Mouse (Mus musculus) forebrain, embryonic 13.5 days (tissue): ENCODE data around the gene Fam71f2. TPM values are rescaled to one million over a fixed set of nuclear protein-coding genes. Genes with fewer than 3 reads are reported as not detected.

Experiments
- ATAC-seq: fragments of 200-750 bp; cut with Nextera tagmentation; 2 replicates; pipeline ENCODE4 v1.8.0; 2017
- H3K27ac ChIP-seq: fragments of 300-500 bp; sonication (generic); 2 replicates; pipeline ENCODE4 v1.5.1; 2015; ENCODE audit warnings: inconsistent platforms, mild to moderate bottlenecking, moderate library complexity
- H3K27me3 ChIP-seq: fragments of 300-500 bp; sonication (generic); 2 replicates; pipeline ENCODE4 v1.6.1; 2015; ENCODE audit warnings: mild to moderate bottlenecking, inconsistent platforms
- H3K36me3 ChIP-seq: fragments of 300-500 bp; sonication (generic); 2 replicates; pipeline ENCODE4 v1.6.1; 2015; ENCODE audit warnings: mild to moderate bottlenecking, inconsistent platforms; ENCODE audit not compliant: poor library complexity, severe bottlenecking
- H3K4me1 ChIP-seq: fragments of 300-500 bp; sonication (generic); 2 replicates; pipeline ENCODE4 v1.6.1; 2015; ENCODE audit warnings: inconsistent platforms
- H3K4me2 ChIP-seq: fragments of 300-500 bp; sonication (generic); 2 replicates; pipeline ENCODE4 v1.6.1; 2015; ENCODE audit warnings: inconsistent platforms, mild to moderate bottlenecking, moderate library complexity
- H3K4me3 ChIP-seq: fragments of 300-500 bp; sonication (generic); 2 replicates; pipeline ENCODE4 v1.5.1; 2015; ENCODE audit warnings: mild to moderate bottlenecking, inconsistent platforms
- H3K9ac ChIP-seq: fragments of 300-500 bp; sonication (generic); 2 replicates; pipeline ENCODE4 v1.6.1; 2015; ENCODE audit warnings: mild to moderate bottlenecking, inconsistent platforms
- H3K9me3 ChIP-seq: fragments of 300-500 bp; sonication (generic); replicated peaks from 2 replicates; pipeline ENCODE4 v1.6.1; 2016; ENCODE audit warnings: inconsistent platforms
- WGBS: fragments of 180-500 bp; shearing (Covaris S2); methylation state at CpG from one replicate; pipeline ENCODE4 v1.1.7; 2015; 5-methylcytosine and 5-hydroxymethylcytosine counted together
- polyA plus RNA-seq: library from polyadenylated mRNA; unstranded; fragments of >200 nt; fragmentation: Nextera tagmentation; extraction: Ambion mirVana; gene quantifications from 2 replicates; pipeline ENCODE4 v1.2.1, GENCODE M21; 2015

The Fam71f2 gene
- polyA plus RNA-seq, 1 experiment from 2014 or later = 0.75 TPM

DNA sequence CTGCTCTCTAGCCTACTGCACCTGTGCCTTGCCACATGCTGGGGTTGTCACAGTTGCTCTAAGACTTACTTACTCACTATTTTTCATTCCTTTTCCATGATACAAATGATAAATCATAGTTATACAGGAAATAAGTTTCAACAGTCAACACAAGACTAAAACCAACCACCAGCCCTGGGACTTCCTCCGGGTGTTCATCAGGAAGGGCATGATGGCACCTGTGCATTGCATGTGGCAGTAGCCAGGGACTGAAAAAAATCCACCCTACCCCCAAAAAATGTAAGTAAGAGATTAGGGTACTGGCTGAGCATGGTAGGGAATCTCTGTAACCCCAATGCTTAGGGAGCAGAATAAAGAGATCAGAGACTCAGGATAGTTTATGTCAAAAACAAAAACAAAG lies 20.0 kb upstream of the Fam71f2 start:
- Histone ChIP-seq H3K36me3 (no peaks in the 10 kb centered on the region), H3K9ac (no peak overlapping the region), H3K9me3 (no peaks in the 10 kb centered on the region), H3K4me1 (peaks cover 4% of the 10 kb centered on the region; the same call in 1 of the 2 replicates), H3K4me2 (no peak overlapping the region), H3K27ac (no peak overlapping the region), H3K4me3 (no peak overlapping the region), H3K27me3 (0 out of 2 replicates have a peak, but pooled peaks cover 3% of the 10 kb centered on the region)
- WGBS = 82% methylated on average over 1 of the region's 1 CpGs
- no peak for ATAC-seq

DNA sequence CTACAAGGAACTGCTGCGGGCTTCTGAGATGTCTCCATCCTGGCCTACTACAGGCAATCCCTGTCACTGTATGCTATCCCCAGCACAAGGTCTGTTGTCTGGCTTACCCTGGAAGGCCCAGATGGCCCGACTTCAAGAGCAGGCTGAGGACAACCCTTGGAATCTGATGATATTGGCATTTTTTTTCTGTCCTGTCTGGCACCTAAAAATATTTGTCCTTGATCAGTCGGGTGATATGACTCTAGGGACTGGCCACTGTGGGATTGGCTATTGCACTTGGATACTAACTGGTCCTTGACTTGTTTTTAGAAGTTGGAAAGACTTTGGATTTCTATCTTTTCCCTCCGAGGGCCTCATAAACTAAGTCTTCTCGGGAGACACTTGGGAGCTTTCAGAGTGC lies 17.6 kb upstream of the Fam71f2 start:
- Histone ChIP-seq H3K4me1 (peaks cover 4% of the 10 kb centered on the region; the same call in 1 of the 2 replicates), H3K4me3 (no peak overlapping the region), H3K27me3 (0 out of 2 replicates have a peak, but pooled peaks cover 3% of the 10 kb centered on the region), H3K27ac (no peak overlapping the region), H3K4me2 (no peak overlapping the region), H3K36me3 (no peaks in the 10 kb centered on the region), H3K9ac (no peak overlapping the region), H3K9me3 (no peaks in the 10 kb centered on the region)
- ATAC-seq = no peak
- 87% methylated on average over 5 of the region's 5 CpGs for whole genome bisulfite sequencing

DNA sequence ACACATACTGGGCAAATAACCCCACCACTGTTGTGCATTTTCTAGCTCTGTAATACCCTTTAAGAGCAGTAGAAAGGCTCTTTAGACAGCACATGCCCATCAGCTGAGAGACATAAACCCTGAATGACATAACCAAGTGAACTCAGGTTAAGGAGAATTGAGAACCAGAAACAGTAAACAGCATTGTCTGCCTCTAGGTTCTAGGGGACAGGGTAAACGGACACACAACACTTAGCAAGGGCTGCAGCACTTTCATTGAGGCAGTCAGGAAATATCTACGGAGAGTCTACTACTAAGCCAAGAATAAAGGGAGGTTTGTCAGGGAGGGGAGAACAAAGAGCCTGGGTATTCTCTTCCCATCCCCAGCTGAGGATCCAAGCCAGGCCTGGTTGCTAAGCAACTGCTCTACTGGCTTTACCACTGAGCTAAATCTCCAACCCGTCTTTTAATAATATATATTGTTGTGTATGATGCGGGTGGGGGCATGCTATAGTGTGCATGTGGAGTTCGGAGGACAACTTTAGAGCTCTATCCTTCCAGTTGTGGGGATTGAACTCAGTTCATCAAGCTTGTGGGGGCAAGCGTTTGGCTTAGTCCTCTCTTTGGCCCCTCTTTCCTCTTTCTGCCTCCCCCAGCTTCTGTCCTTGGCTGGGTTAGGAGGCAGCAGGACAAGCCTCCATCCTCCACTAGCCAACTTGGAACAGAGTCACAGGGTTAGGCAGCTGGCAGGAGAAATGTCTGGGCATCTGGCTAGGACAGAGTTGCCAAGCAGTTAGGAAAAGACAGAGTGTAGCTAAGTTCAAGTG lies 15.5 kb upstream of the Fam71f2 start:
- Histone ChIP-seq H3K4me1 (peaks cover 4% of the 10 kb centered on the region; the same call in 1 of the 2 replicates), H3K27me3 (0 out of 2 replicates have a peak, but pooled peaks cover 3% of the 10 kb centered on the region), H3K9me3 (no peaks in the 10 kb centered on the region), H3K4me2 (no peak overlapping the region), H3K9ac (no peak overlapping the region), H3K36me3 (no peaks in the 10 kb centered on the region), H3K27ac (no peak overlapping the region), H3K4me3 (no peak overlapping the region)
- 47% methylated on average over 6 of the region's 6 CpGs for WGBS
- peak; percentile 45; the same call in 1 of the 2 replicates for ATAC-seq

DNA sequence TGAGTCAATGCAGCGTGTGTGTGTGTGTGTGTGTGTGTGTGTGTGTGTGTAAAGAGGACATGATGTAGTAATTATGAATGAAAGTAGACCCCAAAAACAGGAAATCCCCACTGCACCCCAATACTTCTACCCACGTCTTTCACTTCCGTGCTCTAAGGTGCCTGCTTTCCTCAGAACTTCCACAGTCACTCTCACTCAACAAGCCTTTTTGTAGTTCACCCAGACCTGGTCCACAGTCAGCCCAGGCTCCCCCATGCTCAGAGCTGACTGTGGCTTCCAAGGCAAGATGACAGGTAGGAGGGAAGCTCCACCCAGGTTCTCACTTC lies 15.0 kb upstream of the Fam71f2 start:
- Histone ChIP-seq H3K27ac (no peak overlapping the region), H3K4me2 (no peak overlapping the region), H3K27me3 (0 out of 2 replicates have a peak, but pooled peaks cover 3% of the 10 kb centered on the region), H3K9me3 (no peaks in the 10 kb centered on the region), H3K36me3 (no peaks in the 10 kb centered on the region), H3K4me1 (peaks cover 4% of the 10 kb centered on the region; the same call in 1 of the 2 replicates), H3K4me3 (no peak overlapping the region), H3K9ac (no peak overlapping the region)
- 85% methylated on average over 3 of the region's 3 CpGs for WGBS
- no peak for ATAC-seq

DNA sequence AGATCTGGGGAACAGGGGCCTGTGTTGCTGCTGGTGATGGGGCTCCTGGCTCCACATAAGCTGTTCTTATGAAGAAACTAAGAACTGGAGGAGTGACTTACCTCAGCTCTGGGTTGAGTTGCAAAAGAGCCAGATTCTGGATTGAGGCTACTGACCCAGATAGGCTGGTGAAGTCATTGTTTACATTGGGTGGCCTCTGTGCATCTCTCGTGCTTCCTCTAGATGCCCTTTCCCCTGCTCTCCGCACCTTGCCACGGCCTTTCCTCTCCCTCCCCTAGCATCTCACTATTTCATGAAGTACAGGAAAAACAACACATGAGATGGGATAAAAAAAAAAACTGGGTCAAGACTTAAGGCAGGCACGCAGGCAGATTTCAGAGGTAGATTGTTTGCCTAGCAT lies 12.5 kb upstream of the Fam71f2 start:
- Histone ChIP-seq H3K27ac (no peak overlapping the region), H3K9ac (no peak overlapping the region), H3K36me3 (no peaks in the 10 kb centered on the region), H3K9me3 (no peaks in the 10 kb centered on the region), H3K4me3 (no peak overlapping the region), H3K4me2 (no peak overlapping the region), H3K27me3 (peaks cover 4% of the 10 kb centered on the region; the same call in 1 of the 2 replicates), H3K4me1 (peaks cover 4% of the 10 kb centered on the region; the same call in 1 of the 2 replicates)
- WGBS = 85% methylated on average over 4 of the region's 4 CpGs
- ATAC-seq = no peak

DNA sequence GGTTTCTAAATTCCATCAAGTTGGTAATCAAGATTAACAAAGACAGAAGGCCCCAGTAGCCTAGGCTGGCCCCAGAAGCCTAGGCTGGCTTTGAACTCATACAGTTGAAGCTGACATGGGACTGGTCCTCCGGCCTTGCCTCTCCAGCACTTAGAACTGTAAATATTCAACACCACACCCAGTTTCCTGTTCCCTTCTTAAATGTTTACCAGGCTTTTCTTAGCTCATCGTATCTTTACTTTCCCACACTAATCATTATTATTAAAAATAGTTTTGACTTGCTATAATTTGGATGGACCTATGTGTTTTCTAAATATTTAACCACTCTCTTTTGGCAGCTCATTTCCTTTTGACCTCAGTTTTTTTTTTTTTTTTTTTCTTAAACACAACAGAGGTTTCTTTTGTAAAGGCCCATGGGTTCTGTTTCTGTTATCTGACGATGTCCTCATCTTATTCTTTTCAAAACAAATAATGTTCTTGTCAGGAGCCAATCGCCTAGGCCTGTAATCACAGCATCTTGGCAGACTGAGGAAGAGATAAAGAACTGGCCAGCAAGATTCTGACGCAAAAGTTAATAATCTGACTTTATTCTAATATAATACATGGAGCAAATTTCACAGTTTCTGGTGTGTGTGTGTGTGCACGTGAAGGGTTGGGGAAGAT lies 10.3 kb upstream of the Fam71f2 start:
- 82% methylated on average over 6 of the region's 6 CpGs for WGBS
- H3K4me3 ChIP-seq = no peak overlapping the region
- H3K27me3 ChIP-seq = peaks cover 4% of the 10 kb centered on the region; the same call in 1 of the 2 replicates
- H3K27ac ChIP-seq = no peak overlapping the region
- no peak overlapping the region for H3K9ac ChIP-seq
- no peak for ATAC-seq
- H3K4me1 ChIP-seq = peaks cover 12% of the 10 kb centered on the region
- H3K36me3 ChIP-seq = no peaks in the 10 kb centered on the region
- no peaks in the 10 kb centered on the region for H3K9me3 ChIP-seq
- H3K4me2 ChIP-seq = no peak overlapping the region

DNA sequence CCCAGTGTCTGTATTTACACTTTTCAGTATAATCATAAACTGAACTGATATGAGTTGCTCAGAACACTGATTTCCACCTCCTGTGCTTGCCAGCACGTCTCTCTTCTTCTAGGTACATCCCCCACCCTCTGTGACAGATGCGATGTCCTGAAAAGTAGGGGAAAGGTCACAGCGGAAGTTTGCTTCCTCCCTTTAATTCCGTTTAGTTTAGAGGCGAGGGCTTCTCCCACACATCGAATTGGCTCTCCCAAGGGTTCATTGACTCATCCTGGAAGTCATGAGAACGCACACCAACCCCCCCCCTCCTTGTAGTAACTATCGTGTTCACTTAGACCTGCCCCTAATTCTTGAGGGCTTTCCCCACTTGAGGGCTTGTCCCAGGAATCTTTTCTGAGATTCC lies 8.4 kb upstream of the Fam71f2 start:
- WGBS = 21% methylated on average over 8 of the region's 8 CpGs
- no peak overlapping the region for H3K4me2 ChIP-seq

DNA sequence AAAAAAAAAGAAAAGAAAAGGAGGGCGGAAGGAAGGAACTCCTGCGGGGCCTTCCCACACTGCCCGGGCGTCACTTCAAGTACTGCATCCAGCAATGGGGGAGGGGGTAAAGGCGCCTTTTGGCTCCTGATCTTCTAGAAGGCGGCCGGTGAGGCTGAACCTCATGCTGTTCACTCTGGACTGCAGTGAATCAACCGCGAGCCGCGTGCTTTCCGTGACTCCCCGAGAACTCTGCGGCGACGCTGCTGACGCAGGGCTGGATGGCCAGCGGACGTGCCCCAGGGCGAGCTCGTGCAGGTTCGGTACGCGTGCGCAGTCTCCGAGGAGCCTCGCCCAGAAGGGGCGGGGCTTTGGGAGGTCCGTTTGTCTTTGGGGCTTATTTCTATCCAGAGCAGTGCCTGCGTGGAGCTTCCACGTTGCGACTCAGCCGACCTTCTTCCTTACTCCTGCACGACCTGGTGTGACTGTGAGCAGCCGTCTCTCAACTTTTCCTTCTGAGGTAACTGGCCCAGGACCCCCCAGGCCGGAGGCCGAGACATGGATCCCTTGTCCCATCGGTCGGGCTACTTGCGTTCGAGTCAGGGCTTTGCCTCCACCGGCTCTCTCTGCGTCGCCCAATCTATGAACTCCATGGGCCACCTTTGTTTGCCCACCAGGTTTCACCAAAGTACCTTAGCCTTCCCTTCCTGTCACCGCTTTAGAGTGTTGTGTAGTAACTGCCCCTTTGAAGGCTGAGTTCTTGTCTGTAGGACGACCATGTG lies 6.9 kb upstream of the Fam71f2 start, which contains the start of gene Hilpda:
TSS of gene Hilpda (plus strand) at position 177 of the 761 bp plus-strand sequence.
- no peak within 1 kb of the TSS for H3K27ac ChIP-seq

More for the DNA sequence above, 8.4 kb upstream of the Fam71f2 start:
- Histone ChIP-seq H3K4me3 (no peak overlapping the region), H3K27ac (no peak overlapping the region), H3K4me1 (peaks cover 14% of the 10 kb centered on the region), H3K9me3 (no peaks in the 10 kb centered on the region), H3K9ac (no peak overlapping the region), H3K36me3 (peaks cover 13% of the 10 kb centered on the region), H3K27me3 (peaks cover 4% of the 10 kb centered on the region; the same call in 1 of the 2 replicates)
- ATAC-seq = no peak

DNA sequence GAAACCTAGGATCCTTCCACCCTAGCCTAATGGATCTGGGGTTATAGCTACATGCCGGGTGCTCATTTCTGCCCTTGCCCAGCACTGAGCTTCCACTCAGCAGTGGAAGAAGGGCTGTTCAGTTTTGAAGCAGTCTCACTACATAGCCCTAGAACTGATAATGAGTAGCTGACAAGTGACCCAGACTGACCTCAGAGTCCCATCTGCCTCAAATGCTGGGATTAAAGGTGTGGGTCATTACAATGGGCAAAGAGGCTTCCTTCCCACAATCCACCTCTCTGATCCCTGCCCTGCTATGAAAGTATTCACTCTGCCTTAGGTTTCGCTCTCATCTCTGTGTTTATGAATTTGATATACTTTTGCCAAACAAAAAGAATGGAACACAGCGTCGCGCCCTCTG lies 2.6 kb upstream of the Fam71f2 start:
- no peak overlapping the region for H3K27ac ChIP-seq
- WGBS = 91% methylated on average over 5 of the region's 5 CpGs
- no peak overlapping the region for H3K4me3 ChIP-seq
- no peaks in the 10 kb centered on the region for H3K27me3 ChIP-seq
- peaks cover 24% of the 10 kb centered on the region for H3K4me1 ChIP-seq
- H3K36me3 ChIP-seq = peaks cover 16% of the 10 kb centered on the region
- H3K9me3 ChIP-seq = no peaks in the 10 kb centered on the region
- ATAC-seq = no peak
- H3K9ac ChIP-seq = peak overlapping the region; percentile 34; the same call in 1 of the 2 replicates
- H3K4me2 ChIP-seq = no peak overlapping the region; the same call in 1 of the 2 replicates

More for the DNA sequence above, 6.9 kb upstream of the Fam71f2 start, which contains the start of gene Hilpda:
- H3K9me3 ChIP-seq = no peaks in the 10 kb centered on the region
- peaks cover 16% of the 10 kb centered on the region for H3K36me3 ChIP-seq
- peak within 1 kb of the TSS; percentile 62 for H3K4me3 ChIP-seq
- H3K9ac ChIP-seq = peak within 1 kb of the TSS; percentile 78
- peak within 1 kb of the TSS; percentile 63 for H3K4me2 ChIP-seq
- WGBS = under 1% methylated on average over 46 of the region's 46 CpGs
- peaks cover 4% of the 10 kb centered on the region; the same call in 1 of the 2 replicates for H3K27me3 ChIP-seq
- peaks cover 20% of the 10 kb centered on the region for H3K4me1 ChIP-seq
- peak; percentile 99 for ATAC-seq

DNA sequence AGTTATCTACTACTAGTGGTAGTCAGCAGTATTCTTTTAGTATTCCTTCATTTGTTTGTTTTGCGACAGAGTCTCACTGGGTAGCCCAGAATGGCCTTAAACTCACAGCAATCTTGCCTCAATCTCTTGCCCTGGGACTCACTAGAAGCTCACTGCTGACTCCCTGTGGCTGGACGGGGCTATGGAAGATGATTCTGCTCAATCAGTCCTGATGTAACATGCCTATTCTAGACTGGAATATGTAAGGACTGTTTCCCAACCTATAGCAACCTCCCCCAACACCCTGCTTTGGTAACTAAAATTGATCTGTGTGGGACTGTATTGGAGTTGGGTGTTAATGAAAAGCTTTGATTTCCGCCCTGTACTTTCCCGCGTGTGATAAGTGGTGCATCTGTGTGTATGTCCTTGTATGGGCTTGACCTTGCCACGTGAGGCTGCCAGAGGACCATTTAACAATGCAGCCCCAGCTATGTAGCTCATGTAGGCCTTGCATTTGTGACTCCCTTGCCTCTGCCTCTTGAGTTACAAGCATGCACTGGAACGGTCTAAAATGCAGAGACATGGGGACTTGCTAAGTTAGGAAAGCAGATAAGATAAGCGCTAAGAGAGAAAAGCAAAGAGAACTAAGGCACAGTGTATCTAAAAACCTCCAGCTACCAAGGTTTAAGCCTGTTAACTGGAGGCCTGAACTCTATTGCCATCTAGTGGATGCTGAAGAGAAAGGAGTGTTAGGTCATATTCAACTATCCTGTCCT lies 703 bp upstream of the Fam71f2 start:
- H3K9me3 ChIP-seq = no peaks in the 10 kb centered on the region

DNA sequence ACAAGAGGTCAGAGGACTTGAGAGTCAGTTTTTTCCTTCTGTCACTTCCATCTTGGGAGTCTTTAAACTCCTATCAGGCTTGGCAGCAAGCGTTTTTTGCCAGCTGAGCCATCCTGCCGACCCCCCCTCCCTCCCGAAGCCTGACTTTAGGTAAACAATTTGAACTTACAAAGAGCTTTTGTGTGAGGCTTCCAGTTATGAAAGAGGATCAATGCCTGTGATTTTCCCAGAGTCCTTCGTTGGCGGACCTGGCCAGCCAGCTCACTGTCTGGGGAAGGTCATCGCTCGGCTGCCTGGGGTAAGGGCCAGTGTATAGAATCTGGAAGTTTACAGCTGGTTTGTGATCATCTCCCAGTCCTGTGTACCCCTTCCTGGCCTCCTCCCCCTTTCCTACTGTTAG lies 1.3 kb downstream of the Fam71f2 start:
- H3K4me2 ChIP-seq = no peak overlapping the region
- H3K4me1 ChIP-seq = peaks cover 9% of the 10 kb centered on the region; the same call in 1 of the 2 replicates
- H3K27me3 ChIP-seq = no peaks in the 10 kb centered on the region
- no peak for ATAC-seq
- H3K9ac ChIP-seq = 0 out of 2 replicates have a peak overlapping the region, but pooled peaks have one; percentile 1
- 17% methylated on average over 7 of the region's 7 CpGs for WGBS
- no peak overlapping the region for H3K27ac ChIP-seq
- H3K36me3 ChIP-seq = peaks cover 4% of the 10 kb centered on the region; the same call in 1 of the 2 replicates
- H3K9me3 ChIP-seq = no peaks in the 10 kb centered on the region
- no peak overlapping the region for H3K4me3 ChIP-seq

More for the DNA sequence above, 703 bp upstream of the Fam71f2 start:
- Histone ChIP-seq H3K27me3 (no peaks in the 10 kb centered on the region), H3K4me2 (no peak overlapping the region), H3K4me3 (no peak overlapping the region), H3K36me3 (peaks cover 16% of the 10 kb centered on the region), H3K4me1 (peaks cover 16% of the 10 kb centered on the region), H3K9ac (no peak overlapping the region), H3K27ac (no peak overlapping the region)
- 32% methylated on average over 8 of the region's 8 CpGs for WGBS
- ATAC-seq = peak; percentile 65
